Mouse (Mus musculus) embryo, embryonic 10.5 days (tissue): Measurements from ENCODE around the gene Vmn2r75.
"Not testable (repeated sequence)": the region's sequence is repeated elsewhere in the genome, so short reads cannot be mapped to it uniquely, and the experiment has no call there.

Experiments used
- DNase-seq: peaks from one replicate; pipeline ENCODE4 v3.0.0-alpha.2; 2015; ENCODE audit warnings: low spot score

Vmn2r75 gene

GRCm38 (mm10) chr7:86171678-86172077, at the start of gene Vmn2r75:
TSS of gene Vmn2r75 (minus strand) at chr7:86171778.
- not testable (repeated sequence) for DNase-seq

- peak; percentile 56 for DNase-seq
Measured at GRCm38 (mm10) chr7:86211345-86211744, 39.8 kb upstream of the Vmn2r75 start.
